Mouse (Mus musculus) forebrain, embryonic 11.5 days (tissue): ENCODE results near the gene Ccdc106. TPM values are rescaled to one million over a fixed set of nuclear protein-coding genes. Genes with fewer than 3 reads are reported as not detected.

Experiments
- ATAC-seq: fragments of 200-750 bp; cut with Nextera tagmentation; replicated peaks from 2 replicates; pipeline ENCODE4 v1.8.0; 2017; ENCODE audit warnings: moderate TSS enrichment; ENCODE audit not compliant: low FRiP score
- DNase-seq: peaks from one replicate; pipeline ENCODE4 v3.0.0-alpha.2; 2017; ENCODE audit warnings: low spot score
- H3K27ac ChIP-seq: fragments of 300-500 bp; sonication (generic); 2 replicates; pipeline ENCODE4 v1.5.1; 2014; ENCODE audit warnings: low read depth, low read length
- H3K27me3 ChIP-seq: fragments of 300-500 bp; sonication (generic); 2 replicates; pipeline ENCODE4 v1.6.1; 2014; ENCODE audit warnings: mild to moderate bottlenecking, low read length, mixed read lengths; ENCODE audit not compliant: control insufficient read depth, insufficient read depth
- H3K36me3 ChIP-seq: fragments of 300-500 bp; sonication (generic); 2 replicates; pipeline ENCODE4 v1.6.1; 2014; ENCODE audit warnings: mild to moderate bottlenecking, low read length, moderate library complexity, mixed read lengths; ENCODE audit not compliant: control insufficient read depth, insufficient read depth
- H3K4me1 ChIP-seq: fragments of 300-500 bp; sonication (generic); replicated peaks from 2 replicates; pipeline ENCODE4 v1.6.1; 2014; ENCODE audit warnings: low read length, mixed read lengths; ENCODE audit not compliant: control insufficient read depth, insufficient read depth
- H3K4me2 ChIP-seq: fragments of 300-500 bp; sonication (generic); 2 replicates; pipeline ENCODE4 v1.6.1; 2014; ENCODE audit warnings: low read depth, mild to moderate bottlenecking, low read length, moderate library complexity, mixed read lengths; ENCODE audit not compliant: severe bottlenecking
- H3K4me3 ChIP-seq: fragments of 300-500 bp; sonication (generic); 2 replicates; pipeline ENCODE4 v1.5.1; 2014; ENCODE audit warnings: low read depth, low read length
- H3K9ac ChIP-seq: fragments of 300-500 bp; sonication (generic); 2 replicates; pipeline ENCODE4 v1.6.1; 2014; ENCODE audit warnings: low read length
- H3K9me3 ChIP-seq: fragments of 300-500 bp; sonication (generic); 2 replicates; pipeline ENCODE4 v1.6.1; 2016; ENCODE audit warnings: low read length, mixed read lengths; ENCODE audit not compliant: control insufficient read depth
- WGBS: fragments of 180-500 bp; shearing (Covaris S2); extraction: QIAGEN DNeasy Blood & Tissue Kit; methylation state at CpG from one replicate; pipeline ENCODE4 v1.1.7; 2014; 5-methylcytosine and 5-hydroxymethylcytosine counted together
- polyA plus RNA-seq: library from polyadenylated mRNA; unstranded; fragments of >200 nt; fragmentation: Nextera tagmentation; extraction: Ambion mirVana; gene quantifications from 2 replicates; pipeline ENCODE4 v1.2.1, GENCODE M21; 2014

Ccdc106 gene
- polyA plus RNA-seq, 1 experiment from 2014 or later, result 7.2 TPM

- H3K27ac ChIP-seq, result no peak overlapping the region
- no peaks in the 10 kb centered on the region for H3K9me3 ChIP-seq
- peaks cover 6% of the 10 kb centered on the region; the same call in 1 of the 2 replicates for H3K36me3 ChIP-seq
- no peaks in the 10 kb centered on the region for H3K27me3 ChIP-seq
- DNase-seq (no peak), ATAC-seq (no peak)
- H3K9ac ChIP-seq, result no peak overlapping the region
- 95% methylated on average over 10 of the region's 10 CpGs for WGBS
- H3K4me1 ChIP-seq, result no peaks in the 10 kb centered on the region
- H3K4me2 ChIP-seq, result no peak overlapping the region
- no peak overlapping the region for H3K4me3 ChIP-seq
Measured at GRCm38 (mm10) chr7:5101066-5101663, 80.8 kb downstream of the Ccdc106 start.

GRCm38 (mm10) chr7:5102564-5102963, 82.2 kb downstream of the Ccdc106 start:
- Histone ChIP-seq H3K27me3 (no peaks in the 10 kb centered on the region), H3K9ac (no peak overlapping the region), H3K4me3 (no peak overlapping the region), H3K27ac (no peak overlapping the region), H3K36me3 (peaks cover 6% of the 10 kb centered on the region; the same call in 1 of the 2 replicates), H3K9me3 (no peaks in the 10 kb centered on the region), H3K4me1 (no peaks in the 10 kb centered on the region), H3K4me2 (no peak overlapping the region)
- WGBS, result 88% methylated on average over 2 of the region's 2 CpGs
- no peak for ATAC-seq
- DNase-seq, result no peak

GRCm38 (mm10) chr7:5108272-5108671, 87.9 kb downstream of the Ccdc106 start:
- no peak overlapping the region for H3K4me2 ChIP-seq
- no peaks in the 10 kb centered on the region for H3K27me3 ChIP-seq
- H3K9me3 ChIP-seq, result peaks cover 3% of the 10 kb centered on the region; the same call in 1 of the 2 replicates
- ATAC-seq (no peak), DNase-seq (no peak)
- 79% methylated on average over 4 of the region's 4 CpGs for WGBS
- H3K4me3 ChIP-seq, result no peak overlapping the region
- no peak overlapping the region for H3K27ac ChIP-seq
- H3K36me3 ChIP-seq, result no peaks in the 10 kb centered on the region
- H3K4me1 ChIP-seq, result no peaks in the 10 kb centered on the region
- H3K9ac ChIP-seq, result no peak overlapping the region

- no peaks in the 10 kb centered on the region for H3K36me3 ChIP-seq
- 83% methylated on average over 8 of the region's 8 CpGs for WGBS
- H3K9ac ChIP-seq, result no peak overlapping the region
- no peak for ATAC-seq
- no peak overlapping the region for H3K4me3 ChIP-seq
- no peaks in the 10 kb centered on the region for H3K4me1 ChIP-seq
- peaks cover 3% of the 10 kb centered on the region; the same call in 1 of the 2 replicates for H3K9me3 ChIP-seq
- no peak overlapping the region for H3K27ac ChIP-seq
- DNase-seq, result peak; percentile 36
- no peak overlapping the region for H3K4me2 ChIP-seq
- H3K27me3 ChIP-seq, result no peaks in the 10 kb centered on the region
Measured at GRCm38 (mm10) chr7:5109301-5109700, 88.9 kb downstream of the Ccdc106 start.

Other genes with a start within 250 kb of the Ccdc106 start
- gene Fam71e2, start 249.3 kb upstream of the Ccdc106 start, polyA plus RNA-seq, result not detected in 2 replicates
- gene Il11, start 237.7 kb upstream of the Ccdc106 start, polyA plus RNA-seq, result 0.19 TPM in 1 of 2 replicates, not detected in the other
- not detected in 2 replicates for gene Tmem190, start 237.6 kb upstream of the Ccdc106 start, polyA plus RNA-seq
- 1.6 and 2.6 TPM in 2 replicates for gene Tmem238, start 230.9 kb upstream of the Ccdc106 start, polyA plus RNA-seq
- 203 and 220 TPM in 2 replicates for gene Rpl28, start 227.7 kb upstream of the Ccdc106 start, polyA plus RNA-seq
- 476 and 526 TPM in 2 replicates for gene Ube2s, start 208.0 kb upstream of the Ccdc106 start, polyA plus RNA-seq
- 2.2 and 3.0 TPM in 2 replicates for gene Shisa7, start 175.9 kb upstream of the Ccdc106 start, polyA plus RNA-seq
- 2.0 and 3.2 TPM in 2 replicates for gene Isoc2b, start 150.3 kb upstream of the Ccdc106 start, polyA plus RNA-seq
- gene Isoc2a, start 143.4 kb upstream of the Ccdc106 start, polyA plus RNA-seq, result 0.69 and 0.75 TPM in 2 replicates
- gene Gm36210, start 114.0 kb upstream of the Ccdc106 start, polyA plus RNA-seq, result 0.56 and 0.59 TPM in 2 replicates
- 4.8 and 5.0 TPM in 2 replicates for gene Zfp628, start 105.3 kb upstream of the Ccdc106 start, polyA plus RNA-seq
- gene Nat14, start 98.5 kb upstream of the Ccdc106 start, polyA plus RNA-seq, result 10.8 and 12.6 TPM in 2 replicates
- gene Ssc5d, start 94.8 kb upstream of the Ccdc106 start, polyA plus RNA-seq, result 0.79 and 0.91 TPM in 2 replicates
- gene Sbk2, start 56.1 kb upstream of the Ccdc106 start, polyA plus RNA-seq, result 0.33 TPM in 1 of 2 replicates, not detected in the other
- 0.12 TPM in 1 of 2 replicates, not detected in the other for gene Sbk3, start 49.4 kb upstream of the Ccdc106 start, polyA plus RNA-seq
- 58.5 and 60.0 TPM in 2 replicates for gene Zfp579, start 24.4 kb upstream of the Ccdc106 start, polyA plus RNA-seq
- 9.5 and 11.1 TPM in 2 replicates for gene Zfp524, start 6.1 kb upstream of the Ccdc106 start, polyA plus RNA-seq
- 67.0 and 68.3 TPM in 2 replicates for gene Fiz1, start 5.9 kb upstream of the Ccdc106 start, polyA plus RNA-seq
- 0.23 and 1.9 TPM in 2 replicates for gene Gm44973, start 5.1 kb upstream of the Ccdc106 start, polyA plus RNA-seq
- 6.7 and 7.3 TPM in 2 replicates for gene Zfp865, start 177 bp upstream of the Ccdc106 start, polyA plus RNA-seq
- not detected in 2 replicates for gene 4632433K11Rik, start 13.6 kb downstream of the Ccdc106 start, polyA plus RNA-seq
- gene Zfp784, start 17.9 kb downstream of the Ccdc106 start, polyA plus RNA-seq, result 3.9 and 4.8 TPM in 2 replicates
- 44.6 and 51.4 TPM in 2 replicates for gene Zfp580, start 31.0 kb downstream of the Ccdc106 start, polyA plus RNA-seq
- 222 and 236 TPM in 2 replicates for gene U2af2, start 41.6 kb downstream of the Ccdc106 start, polyA plus RNA-seq
- gene Epn1, start 59.7 kb downstream of the Ccdc106 start, polyA plus RNA-seq, result 70.1 and 75.0 TPM in 2 replicates
- not detected in 2 replicates for gene Rfpl4, start 96.4 kb downstream of the Ccdc106 start, polyA plus RNA-seq
- 0.19 and 0.27 TPM in 2 replicates for gene Rasl2-9, start 105.4 kb downstream of the Ccdc106 start, polyA plus RNA-seq
- not detected in 2 replicates for gene Vmn1r55, start 129.1 kb downstream of the Ccdc106 start, polyA plus RNA-seq
- gene Vmn1r56, start 176.2 kb downstream of the Ccdc106 start, polyA plus RNA-seq, result not detected in 2 replicates
- gene Vmn1r57, start 197.9 kb downstream of the Ccdc106 start, polyA plus RNA-seq, result not detected in 2 replicates